Mouse (Mus musculus): ENCODE measurements around the gene Lipn.

- TF ChIP-seq MYC (IDR thresholded peaks at IDR 0.05; ENCODE audit: low read depth, low read length) (no peak), CTCF (IDR thresholded peaks at IDR 0.05 in 2 of 3, conservative IDR thresholded peaks at IDR 0.05 in 1 of 3; ENCODE audit: control insufficient read depth in 1 of 3, insufficient read depth in 1 of 3, low read depth in 2 of 3, low read length in 3 of 3, poor library complexity in 1 of 3, severe bottlenecking in 1 of 3) (no peak), ETS1 (IDR thresholded peaks at IDR 0.05; ENCODE audit: low read depth, low read length) (no peak), POLR2A (IDR thresholded peaks at IDR 0.05; ENCODE audit: control insufficient read depth in 1 of 2, insufficient read depth in 1 of 2, low read depth in 1 of 2, low read length in 2 of 2, poor library complexity in 1 of 2) (no peak), NRF1 (IDR thresholded peaks at IDR 0.05; ENCODE audit: insufficient read depth, low read depth, low read length, poor library complexity, severe bottlenecking) (no peak), TCF12 (IDR thresholded peaks at IDR 0.05; ENCODE audit: low read depth, low read length) (no peak), CHD2 (IDR thresholded peaks at IDR 0.05; ENCODE audit: low read length) (no peak), GATA1 (IDR thresholded peaks at IDR 0.05; ENCODE audit: low read depth, low read length) (no peak), GABPA (IDR thresholded peaks at IDR 0.05; ENCODE audit: low read depth, low read length) (no peak), ZC3H11A (IDR thresholded peaks at IDR 0.05; ENCODE audit: low read depth, low read length) (no peak), SIN3A (IDR thresholded peaks at IDR 0.05; ENCODE audit: low read length) (no peak)
Observed at GRCm38 (mm10) chr19:34101888-34102287, 34.7 kb downstream of the Lipn start.

Measured in MEL (cell line).